Mouse (Mus musculus) cerebral cortex, adult 2 months (tissue): Measurements from ENCODE around the gene Ttll12.

Experiments used
- WGBS: fragments of 180-500 bp; shearing (Covaris S2); methylation state at CpG from one replicate; pipeline ENCODE4 v1.1.7; 2018; 5-methylcytosine and 5-hydroxymethylcytosine counted together

The Ttll12 gene

GRCm38 (mm10) chr15:83593702-83594512 is 1.1 kb downstream of the Ttll12 start:
- 19% methylated on average over 19 of the region's 19 CpGs for WGBS

- 85% methylated on average over 8 of the region's 8 CpGs for WGBS
Observed at GRCm38 (mm10) chr15:83592260-83593188, 2.4 kb downstream of the Ttll12 start.

- WGBS = 85% methylated on average over 6 of the region's 6 CpGs
Observed at GRCm38 (mm10) chr15:83591758-83592157, 3.2 kb downstream of the Ttll12 start.

- 95% methylated on average over 4 of the region's 4 CpGs for WGBS
Observed at GRCm38 (mm10) chr15:83590841-83591240, 4.1 kb downstream of the Ttll12 start.

GRCm38 (mm10) chr15:83584741-83585220 is 10.2 kb downstream of the Ttll12 start:
- WGBS = 96% methylated on average over 6 of the region's 6 CpGs

- WGBS = 74% methylated on average over 8 of the region's 8 CpGs
Observed at GRCm38 (mm10) chr15:83583419-83584156, 11.4 kb downstream of the Ttll12 start.

GRCm38 (mm10) chr15:83582931-83583330 is 12.0 kb downstream of the Ttll12 start:
- WGBS = 71% methylated on average over 4 of the region's 4 CpGs

- 97% methylated on average over 9 of the region's 9 CpGs for WGBS
Observed at GRCm38 (mm10) chr15:83576651-83577050, 18.3 kb downstream of the Ttll12 start.

GRCm38 (mm10) chr15:83575543-83575942 is 19.4 kb downstream of the Ttll12 start:
- 97% methylated on average over 8 of the region's 8 CpGs for WGBS

- 77% methylated on average over 6 of the region's 6 CpGs for WGBS
Observed at GRCm38 (mm10) chr15:83574731-83575351, 20.1 kb downstream of the Ttll12 start.

- WGBS = 95% methylated on average over 12 of the region's 12 CpGs
Observed at GRCm38 (mm10) chr15:83573606-83574005, 21.4 kb downstream of the Ttll12 start.

GRCm38 (mm10) chr15:83572132-83572531 is 22.8 kb downstream of the Ttll12 start:
- WGBS = 95% methylated on average over 4 of the region's 4 CpGs

- WGBS = 80% methylated on average over 5 of the region's 5 CpGs
Observed at GRCm38 (mm10) chr15:83571636-83572035, 23.3 kb downstream of the Ttll12 start.

GRCm38 (mm10) chr15:83570641-83571040 is 24.3 kb downstream of the Ttll12 start:
- 70% methylated on average over 2 of the region's 2 CpGs for WGBS

GRCm38 (mm10) chr15:83569682-83570081 is 25.3 kb downstream of the Ttll12 start:
- WGBS = 67% methylated on average over 11 of the region's 11 CpGs

- WGBS = 98% methylated on average over 5 of the region's 5 CpGs
Observed at GRCm38 (mm10) chr15:83568544-83568943, 26.4 kb downstream of the Ttll12 start.

GRCm38 (mm10) chr15:83567728-83568127 is 27.2 kb downstream of the Ttll12 start:
- 91% methylated on average over 3 of the region's 3 CpGs for WGBS

- WGBS = 81% methylated on average over 5 of the region's 5 CpGs
Observed at GRCm38 (mm10) chr15:83566006-83566405, 29.0 kb downstream of the Ttll12 start.

GRCm38 (mm10) chr15:83565434-83565833 is 29.5 kb downstream of the Ttll12 start:
- 71% methylated on average over 3 of the region's 3 CpGs for WGBS

GRCm38 (mm10) chr15:83563857-83564651 is 30.9 kb downstream of the Ttll12 start:
- 5% methylated on average over 27 of the region's 27 CpGs for WGBS
